Mouse (Mus musculus) ES-Bruce4 (cell line): ENCODE measurements around the gene Olfr1252. TPM values are rescaled to one million over a fixed set of nuclear protein-coding genes. Genes with fewer than 3 reads are reported as not detected.

Source experiments
- H3K27ac ChIP-seq: 2 replicates; pipeline ENCODE4 v1.5.1; 2012; ENCODE audit warnings: low read length, inconsistent platforms; ENCODE audit not compliant: insufficient read depth
- H3K27me3 ChIP-seq: 2 replicates; pipeline ENCODE4 v1.6.1; 2012; ENCODE audit warnings: mild to moderate bottlenecking, low read length, inconsistent platforms; ENCODE audit not compliant: control insufficient read depth, poor library complexity, insufficient read depth, severe bottlenecking
- H3K36me3 ChIP-seq: 2 replicates; pipeline ENCODE4 v1.6.1; 2012; ENCODE audit warnings: inconsistent platforms, mild to moderate bottlenecking, low read length, moderate library complexity; ENCODE audit not compliant: control insufficient read depth, poor library complexity, insufficient read depth, severe bottlenecking
- H3K4me1 ChIP-seq: one replicate; pipeline ENCODE4 v1.8.1; 2011; ENCODE audit warnings: low read length; ENCODE audit not compliant: control insufficient read depth, insufficient read depth
- H3K4me3 ChIP-seq: 2 replicates; pipeline ENCODE4 v1.5.1; 2011; ENCODE audit warnings: low read depth, mild to moderate bottlenecking, low read length
- H3K9ac ChIP-seq: 2 replicates; pipeline ENCODE4 v1.6.1; 2012; ENCODE audit warnings: low read depth, mild to moderate bottlenecking, inconsistent platforms; ENCODE audit not compliant: poor library complexity, severe bottlenecking
- H3K9me3 ChIP-seq: replicated peaks from 2 replicates; pipeline ENCODE4 v1.6.1; 2012; ENCODE audit warnings: mild to moderate bottlenecking, low read length, inconsistent platforms; ENCODE audit not compliant: control insufficient read depth, poor library complexity, insufficient read depth, severe bottlenecking
- CTCF ChIP-seq: IDR thresholded peaks from one replicate; pipeline ENCODE4 v1.8.1; 2011; ENCODE audit warnings: low read depth, low read length
- EP300 ChIP-seq: IDR thresholded peaks from 2 replicates; pipeline ENCODE4 v1.6.1; 2011; ENCODE audit warnings: low read depth, low read length; ENCODE audit not compliant: insufficient read depth
- POLR2A ChIP-seq: IDR thresholded peaks from one replicate; pipeline ENCODE4 v1.8.1; 2011; ENCODE audit warnings: low read length; ENCODE audit not compliant: insufficient read depth
- polyA plus RNA-seq: library from polyadenylated mRNA; stranded (reverse); fragments of >200 nt; gene quantifications from 2 replicates; pipeline ENCODE4 v1.2.4, GENCODE M21; 2011; ENCODE audit warnings: low read depth; ENCODE audit not compliant: missing spikeins, insufficient read depth, insufficient read length

Gene Olfr1252
- not detected in 2 replicates for polyA plus RNA-seq

DNA sequence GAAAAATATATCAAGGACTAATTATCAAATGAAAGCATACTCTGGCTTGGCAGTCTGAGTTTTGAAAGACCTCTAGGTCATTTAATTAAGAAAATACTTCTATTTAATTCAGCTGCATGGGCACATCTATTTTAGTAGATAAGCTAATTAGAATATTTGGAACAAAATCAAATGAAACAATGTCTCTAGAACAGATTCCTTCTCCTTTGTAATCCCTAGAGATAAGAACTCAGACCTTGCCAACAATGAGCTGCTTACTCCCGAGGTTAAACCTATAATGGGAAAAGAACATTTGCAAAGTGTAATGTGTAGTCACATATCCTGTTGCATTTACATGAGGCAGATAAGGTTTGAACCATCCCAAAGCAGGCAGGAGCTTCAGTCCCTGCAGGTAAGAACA lies at the start of gene Olfr1252:
Gene Olfr1252 (minus strand): TSS at position 101 of the 400 bp plus-strand sequence.
- Histone ChIP-seq H3K36me3 (no peaks in the 10 kb centered on the region), H3K4me3 (no peak within 1 kb of the TSS), H3K9ac (no peak within 1 kb of the TSS), H3K4me1 (no peaks in the 10 kb centered on the region), H3K9me3 (no peaks in the 10 kb centered on the region), H3K27me3 (no peaks in the 10 kb centered on the region), H3K27ac (no peak within 1 kb of the TSS)
- TF ChIP-seq CTCF (no peak), POLR2A (no peak), EP300 (no peak)

DNA sequence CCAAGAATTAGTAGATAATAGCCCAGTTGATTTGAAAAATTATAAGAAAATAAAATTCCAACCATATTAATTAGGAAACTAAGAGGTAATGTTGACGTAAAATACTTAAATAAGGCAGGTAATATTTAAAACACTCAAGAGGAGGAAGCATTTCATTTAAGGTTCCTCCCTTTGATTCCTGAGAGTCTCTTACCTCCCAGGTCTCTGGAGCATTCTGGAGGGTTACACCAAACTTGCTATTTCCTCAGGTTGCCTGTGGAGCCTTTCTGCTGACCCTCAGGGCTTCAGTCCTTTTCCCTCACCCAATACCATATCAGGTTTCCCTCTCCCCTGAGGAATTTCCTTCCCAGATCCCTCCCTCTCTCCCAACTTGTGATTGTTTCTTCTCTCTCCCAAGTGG lies 32.2 kb upstream of the Olfr1252 start, which contains the start of gene Olfr1253:
Gene Olfr1253 (minus strand): TSS at position 101 of the 400 bp plus-strand sequence.
- H3K9ac ChIP-seq, result no peak within 1 kb of the TSS
- H3K36me3 ChIP-seq, result no peaks in the 10 kb centered on the region
- H3K27me3 ChIP-seq, result no peaks in the 10 kb centered on the region
- no peaks in the 10 kb centered on the region for H3K9me3 ChIP-seq
- H3K27ac ChIP-seq, result no peak within 1 kb of the TSS
- H3K4me1 ChIP-seq, result no peaks in the 10 kb centered on the region
- TF ChIP-seq CTCF, result no peak
- TF ChIP-seq POLR2A, result no peak
- TF ChIP-seq EP300, result no peak
- H3K4me3 ChIP-seq, result no peak within 1 kb of the TSS

GRCm38 (mm10) chr2:89691980-89692379 lies 32.8 kb downstream of the Olfr1252 start:
- TF ChIP-seq EP300 (no peak), POLR2A (no peak), CTCF (no peak)
- no peaks in the 10 kb centered on the region for H3K9me3 ChIP-seq
- H3K4me3 ChIP-seq, result no peak overlapping the region
- no peak overlapping the region for H3K27ac ChIP-seq
- H3K9ac ChIP-seq, result no peak overlapping the region
- no peaks in the 10 kb centered on the region for H3K27me3 ChIP-seq
- H3K36me3 ChIP-seq, result no peaks in the 10 kb centered on the region
- no peaks in the 10 kb centered on the region for H3K4me1 ChIP-seq

- no peak for TF ChIP-seq EP300
- no peak for TF ChIP-seq POLR2A
- no peak for TF ChIP-seq CTCF
- H3K9me3 ChIP-seq, result no peaks in the 10 kb centered on the region
- no peaks in the 10 kb centered on the region for H3K4me1 ChIP-seq
- H3K27me3 ChIP-seq, result no peaks in the 10 kb centered on the region
- no peak within 1 kb of the TSS for H3K9ac ChIP-seq
- H3K4me3 ChIP-seq, result no peak within 1 kb of the TSS
- H3K36me3 ChIP-seq, result no peaks in the 10 kb centered on the region
- H3K27ac ChIP-seq, result no peak within 1 kb of the TSS
Observed at GRCm38 (mm10) chr2:89671836-89672235, 53.0 kb downstream of the Olfr1252 start, which contains the start of gene Olfr1251. TSS of gene Olfr1251 (minus strand) at chr2:89671936.

Other genes with a start within 250 kb of the Olfr1252 start
- not detected in 2 replicates for gene Olfr1241, start 237.9 kb downstream of the Olfr1252 start, polyA plus RNA-seq
- not detected in 2 replicates for gene Olfr1242, start 226.7 kb downstream of the Olfr1252 start, polyA plus RNA-seq
- not detected in 2 replicates for gene Olfr1243, start 193.5 kb downstream of the Olfr1252 start, polyA plus RNA-seq
- not detected in 2 replicates for gene Olfr1245, start 146.6 kb downstream of the Olfr1252 start, polyA plus RNA-seq
- not detected in 2 replicates for gene Olfr1246, start 131.9 kb downstream of the Olfr1252 start, polyA plus RNA-seq
- not detected in 2 replicates for gene Olfr1247, start 110.9 kb downstream of the Olfr1252 start, polyA plus RNA-seq
- not detected in 2 replicates for gene Olfr1248, start 106.8 kb downstream of the Olfr1252 start, polyA plus RNA-seq
- not detected in 2 replicates for gene Olfr1249, start 90.0 kb downstream of the Olfr1252 start, polyA plus RNA-seq
- gene Olfr1250, start 63.5 kb downstream of the Olfr1252 start, polyA plus RNA-seq, result not detected in 2 replicates
- not detected in 2 replicates for gene Olfr1251, start 53.1 kb downstream of the Olfr1252 start, polyA plus RNA-seq
- gene Olfr1253, start 32.1 kb upstream of the Olfr1252 start, polyA plus RNA-seq, result not detected in 2 replicates
- not detected in 2 replicates for gene Olfr1254, start 68.6 kb upstream of the Olfr1252 start, polyA plus RNA-seq
- not detected in 2 replicates for gene Olfr1255, start 87.0 kb upstream of the Olfr1252 start, polyA plus RNA-seq
- not detected in 2 replicates for gene Olfr1256, start 116.5 kb upstream of the Olfr1252 start, polyA plus RNA-seq
- gene Olfr48, start 123.2 kb upstream of the Olfr1252 start, polyA plus RNA-seq, result not detected in 2 replicates
- not detected in 2 replicates for gene Olfr1257, start 153.4 kb upstream of the Olfr1252 start, polyA plus RNA-seq
- not detected in 2 replicates for gene Olfr1258, start 202.3 kb upstream of the Olfr1252 start, polyA plus RNA-seq
- not detected in 2 replicates for gene Olfr1259, start 223.7 kb upstream of the Olfr1252 start, polyA plus RNA-seq
- gene Olfr1260, start 249.3 kb upstream of the Olfr1252 start, polyA plus RNA-seq, result not detected in 2 replicates